Mouse (Mus musculus) heart, adult 2 months (tissue): Measurements from ENCODE around the gene Pde4b.

ENCODE experiments used
- CTCF ChIP-seq: fragments of 200-600 bp; IDR thresholded peaks from 2 replicates; pipeline ENCODE4 v1.8.1; 2022; ENCODE audit warnings: antibody characterized with exemption, mild to moderate bottlenecking, moderate library complexity
- POLR2A ChIP-seq: fragments of 200-500 bp; IDR thresholded peaks from 2 replicates; pipeline ENCODE4 v1.6.1; 2011; ENCODE audit warnings: mild to moderate bottlenecking, low read depth, low read length, control low read depth; ENCODE audit not compliant: insufficient read depth

DNA sequence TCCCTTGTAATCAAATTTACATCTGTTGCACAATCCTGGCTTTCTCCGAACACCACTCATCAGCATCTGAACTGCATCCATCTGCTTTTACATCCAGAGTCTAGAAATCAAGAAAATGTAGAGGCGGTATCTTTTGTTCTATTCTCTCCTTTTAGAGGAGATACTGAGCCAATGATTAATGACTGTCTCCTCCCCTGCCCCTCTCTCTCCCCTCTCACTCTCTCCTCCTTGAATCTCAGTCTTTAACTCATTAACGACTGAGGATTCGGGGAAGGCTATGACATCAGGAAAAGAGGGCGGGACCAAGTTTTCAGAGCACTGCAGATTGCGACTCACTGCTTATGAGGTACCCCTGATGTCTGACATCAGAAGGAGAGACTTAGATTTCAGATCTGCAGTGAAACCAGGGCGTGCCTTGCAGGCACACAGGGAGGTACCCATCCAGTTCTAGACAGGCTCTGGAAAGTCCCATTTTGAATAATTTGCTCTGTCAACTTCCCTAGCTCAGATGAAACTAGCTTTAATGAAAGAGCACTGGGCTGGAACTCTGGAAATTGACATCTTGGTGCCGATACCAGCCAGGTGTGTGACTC lies 433.4 kb downstream of the Pde4b start:
- no peak for TF ChIP-seq CTCF
- no peak for TF ChIP-seq POLR2A
